Mouse (Mus musculus): Measurements from ENCODE around the gene Gm20388. TPM values are rescaled to one million over a fixed set of nuclear protein-coding genes. Genes with fewer than 3 reads are reported as not detected.
A peak's percentile ranks its signal among the peaks of the same experiment; 100 is the strongest.

The Gm20388 gene
- polyA plus RNA-seq, 1 experiment from 2014 or later = not detected

GRCm38 (mm10) chr8:124288215-124288864 is 4377.7 kb downstream of the Gm20388 start:
- H3K4me3 ChIP-seq (ENCODE audit: low read depth, low read length) = no peak overlapping the region
- H3K9me3 ChIP-seq (ENCODE audit: control insufficient read depth) = no peaks in the 10 kb centered on the region
- no peaks in the 10 kb centered on the region for H3K27me3 ChIP-seq (replicated peaks; ENCODE audit: control insufficient read depth, insufficient read depth, low read length)
- WGBS = 72% methylated on average over 4 of the region's 4 CpGs
- no peak overlapping the region for H3K27ac ChIP-seq (ENCODE audit: low read depth, low read length)
- ATAC-seq = no peak
- H3K36me3 ChIP-seq (ENCODE audit: control insufficient read depth, insufficient read depth) = no peaks in the 10 kb centered on the region
- H3K4me1 ChIP-seq (replicated peaks; ENCODE audit: control insufficient read depth, insufficient read depth, low read length) = peaks cover 4% of the 10 kb centered on the region; the same call in 1 of the 2 replicates
- H3K4me2 ChIP-seq (replicated peaks; ENCODE audit: low read depth) = no peak overlapping the region
- no peak for TF ChIP-seq CTCF (IDR thresholded peaks at IDR 0.05; ENCODE audit: low read depth)
- H3K9ac ChIP-seq (ENCODE audit: low read depth, low read length) = no peak overlapping the region

GRCm38 (mm10) chr8:124289481-124290050 is 4378.9 kb downstream of the Gm20388 start:
- Histone ChIP-seq H3K9me3 (ENCODE audit: control insufficient read depth) (no peaks in the 10 kb centered on the region), H3K4me2 (replicated peaks; ENCODE audit: low read depth) (no peak overlapping the region), H3K4me1 (replicated peaks; ENCODE audit: control insufficient read depth, insufficient read depth, low read length) (0 out of 2 replicates have a peak, but pooled peaks cover 4% of the 10 kb centered on the region), H3K36me3 (ENCODE audit: control insufficient read depth, insufficient read depth) (no peaks in the 10 kb centered on the region), H3K27me3 (replicated peaks; ENCODE audit: control insufficient read depth, insufficient read depth, low read length) (no peaks in the 10 kb centered on the region), H3K4me3 (ENCODE audit: low read depth, low read length) (no peak overlapping the region), H3K27ac (ENCODE audit: low read depth, low read length) (no peak overlapping the region), H3K9ac (ENCODE audit: low read depth, low read length) (no peak overlapping the region)
- WGBS = 74% methylated on average over 5 of the region's 5 CpGs
- no peak for TF ChIP-seq CTCF (IDR thresholded peaks at IDR 0.05; ENCODE audit: low read depth)
- no peak for ATAC-seq

- H3K27me3 ChIP-seq (replicated peaks; ENCODE audit: control insufficient read depth, insufficient read depth, low read length) = no peaks in the 10 kb centered on the region
- no peak for ATAC-seq
- H3K4me3 ChIP-seq (ENCODE audit: low read depth, low read length) = no peak overlapping the region
- H3K27ac ChIP-seq (ENCODE audit: low read depth, low read length) = no peak overlapping the region
- H3K9me3 ChIP-seq (ENCODE audit: control insufficient read depth) = no peaks in the 10 kb centered on the region
- peak; percentile 74 for TF ChIP-seq CTCF (IDR thresholded peaks at IDR 0.05; ENCODE audit: low read depth)
- no peak overlapping the region for H3K9ac ChIP-seq (ENCODE audit: low read depth, low read length)
- no peaks in the 10 kb centered on the region for H3K4me1 ChIP-seq (replicated peaks; ENCODE audit: control insufficient read depth, insufficient read depth, low read length)
- H3K4me2 ChIP-seq (replicated peaks; ENCODE audit: low read depth) = no peak overlapping the region
- WGBS = 83% methylated on average over 9 of the region's 9 CpGs
- H3K36me3 ChIP-seq (ENCODE audit: control insufficient read depth, insufficient read depth) = no peaks in the 10 kb centered on the region
Measured at GRCm38 (mm10) chr8:124290911-124291691, 4380.5 kb downstream of the Gm20388 start.

- H3K4me2 ChIP-seq (replicated peaks; ENCODE audit: low read depth) = no peak overlapping the region
- peak; percentile 24; the same call in 1 of the 2 replicates for ATAC-seq
- no peaks in the 10 kb centered on the region for H3K36me3 ChIP-seq (ENCODE audit: control insufficient read depth, insufficient read depth)
- no peak overlapping the region for H3K27ac ChIP-seq (ENCODE audit: low read depth, low read length)
- H3K4me3 ChIP-seq (ENCODE audit: low read depth, low read length) = no peak overlapping the region
- no peaks in the 10 kb centered on the region for H3K27me3 ChIP-seq (replicated peaks; ENCODE audit: control insufficient read depth, insufficient read depth, low read length)
- no peak overlapping the region for H3K9ac ChIP-seq (ENCODE audit: low read depth, low read length)
- H3K9me3 ChIP-seq (ENCODE audit: control insufficient read depth) = no peaks in the 10 kb centered on the region
- 70% methylated on average over 5 of the region's 5 CpGs for WGBS
- no peak for TF ChIP-seq CTCF (IDR thresholded peaks at IDR 0.05; ENCODE audit: low read depth)
- no peaks in the 10 kb centered on the region for H3K4me1 ChIP-seq (replicated peaks; ENCODE audit: control insufficient read depth, insufficient read depth, low read length)
Measured at GRCm38 (mm10) chr8:124291693-124292092, 4381.1 kb downstream of the Gm20388 start.

- Histone ChIP-seq H3K36me3 (ENCODE audit: control insufficient read depth, insufficient read depth) (no peaks in the 10 kb centered on the region), H3K27me3 (replicated peaks; ENCODE audit: control insufficient read depth, insufficient read depth, low read length) (no peaks in the 10 kb centered on the region), H3K4me1 (replicated peaks; ENCODE audit: control insufficient read depth, insufficient read depth, low read length) (no peaks in the 10 kb centered on the region), H3K27ac (ENCODE audit: low read depth, low read length) (no peak overlapping the region), H3K9me3 (ENCODE audit: control insufficient read depth) (no peaks in the 10 kb centered on the region), H3K4me3 (ENCODE audit: low read depth, low read length) (no peak overlapping the region), H3K9ac (ENCODE audit: low read depth, low read length) (no peak overlapping the region), H3K4me2 (replicated peaks; ENCODE audit: low read depth) (no peak overlapping the region)
- no peak for ATAC-seq
- WGBS = 77% methylated on average over 9 of the region's 9 CpGs
- TF ChIP-seq CTCF (IDR thresholded peaks at IDR 0.05; ENCODE audit: low read depth) = no peak
Measured at GRCm38 (mm10) chr8:124292965-124293364, 4382.3 kb downstream of the Gm20388 start.

GRCm38 (mm10) chr8:124294425-124294824 is 4383.8 kb downstream of the Gm20388 start:
- no peaks in the 10 kb centered on the region for H3K4me1 ChIP-seq (replicated peaks; ENCODE audit: control insufficient read depth, insufficient read depth, low read length)
- H3K4me3 ChIP-seq (ENCODE audit: low read depth, low read length) = no peak overlapping the region
- ATAC-seq = no peak
- H3K36me3 ChIP-seq (ENCODE audit: control insufficient read depth, insufficient read depth) = no peaks in the 10 kb centered on the region
- no peak for TF ChIP-seq CTCF (IDR thresholded peaks at IDR 0.05; ENCODE audit: low read depth)
- H3K9ac ChIP-seq (ENCODE audit: low read depth, low read length) = no peak overlapping the region
- H3K9me3 ChIP-seq (ENCODE audit: control insufficient read depth) = no peaks in the 10 kb centered on the region
- H3K4me2 ChIP-seq (replicated peaks; ENCODE audit: low read depth) = no peak overlapping the region
- H3K27ac ChIP-seq (ENCODE audit: low read depth, low read length) = no peak overlapping the region
- H3K27me3 ChIP-seq (replicated peaks; ENCODE audit: control insufficient read depth, insufficient read depth, low read length) = no peaks in the 10 kb centered on the region
- 60% methylated on average over 6 of the region's 6 CpGs for WGBS
